Mouse (Mus musculus) C2C12 (cell line): Measurements from ENCODE around the gene Ipmk.

Experiments
- CTCF ChIP-seq: IDR thresholded peaks from one replicate; pipeline ENCODE4 v1.5.1; 2011; ENCODE audit not compliant: control insufficient read depth, insufficient read depth, insufficient read length
- MAX ChIP-seq: IDR thresholded peaks from one replicate; pipeline ENCODE4 v1.6.1; 2011; ENCODE audit warnings: mild to moderate bottlenecking, control low read depth
- MYOD1 ChIP-seq: IDR thresholded peaks from one replicate; pipeline ENCODE4 v1.6.1; 2011; ENCODE audit warnings: low read depth; ENCODE audit not compliant: control insufficient read depth, insufficient read length
- MYOG ChIP-seq: IDR thresholded peaks from one replicate; pipeline ENCODE4 v1.6.1; 2011; ENCODE audit not compliant: control insufficient read depth, insufficient read length; ENCODE audit errors: extremely low read depth

GRCm38 (mm10) chr10:71300161-71300560 is 47.4 kb upstream of the Ipmk start:
- TF ChIP-seq CTCF (no peak), MYOD1 (no peak), MYOG (no peak), MAX (no peak)
